Mouse (Mus musculus) frontal cortex, postnatal 14 days (tissue): ENCODE data around the gene Perm1.

Experiments
- DNase-seq, 2 experiments: peaks; one replicate each; pipeline ENCODE4 v3.0.0; 2022; ENCODE audit warnings: low spot score in 2 of 2

Perm1 gene

DNA sequence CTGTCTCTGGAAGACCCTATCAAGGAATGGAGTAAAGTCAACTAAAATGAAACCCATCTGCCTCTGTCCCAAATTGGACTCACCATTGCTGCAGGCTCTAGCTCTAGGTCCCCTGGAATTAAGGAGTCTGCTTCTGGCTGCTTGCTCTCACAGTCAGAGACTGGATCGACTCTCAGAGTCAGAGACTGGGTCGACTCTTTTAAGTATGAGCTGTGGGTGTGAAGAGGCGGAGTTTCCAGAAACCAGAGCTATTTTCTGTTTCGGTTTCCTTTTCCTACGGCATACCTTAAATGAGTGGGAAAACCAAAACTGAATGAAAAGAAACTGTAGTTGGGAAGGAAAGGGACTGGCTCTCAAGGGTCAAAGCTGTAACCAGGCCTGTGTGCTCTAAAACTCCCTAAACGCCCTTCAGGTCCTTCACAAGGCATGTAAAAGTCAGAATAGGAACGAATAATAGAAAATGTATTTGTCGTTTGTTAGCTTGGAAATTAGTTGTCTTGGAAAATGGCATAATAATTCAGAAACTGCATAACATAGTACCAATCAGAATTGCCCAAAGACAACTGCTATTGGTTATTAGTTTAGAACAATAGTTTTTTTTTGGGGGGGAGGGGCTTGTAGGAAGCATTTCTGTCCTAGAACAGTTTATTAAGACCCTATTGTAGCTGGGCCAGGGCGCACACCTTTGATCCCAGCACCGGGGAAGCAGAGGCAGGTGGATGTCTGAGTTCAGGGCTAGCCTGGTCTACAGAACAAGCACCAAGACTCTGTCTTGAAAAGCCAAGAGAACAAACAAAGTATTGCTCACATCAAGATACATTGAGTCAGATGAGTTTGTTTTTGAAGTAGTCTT, 14.8 kb upstream of the Perm1 start, which contains the start of gene Isg15:
Gene Isg15, minus strand, starts transcription at position 196 of the 853 bp plus-strand sequence.
- DNase-seq = no peak

DNA sequence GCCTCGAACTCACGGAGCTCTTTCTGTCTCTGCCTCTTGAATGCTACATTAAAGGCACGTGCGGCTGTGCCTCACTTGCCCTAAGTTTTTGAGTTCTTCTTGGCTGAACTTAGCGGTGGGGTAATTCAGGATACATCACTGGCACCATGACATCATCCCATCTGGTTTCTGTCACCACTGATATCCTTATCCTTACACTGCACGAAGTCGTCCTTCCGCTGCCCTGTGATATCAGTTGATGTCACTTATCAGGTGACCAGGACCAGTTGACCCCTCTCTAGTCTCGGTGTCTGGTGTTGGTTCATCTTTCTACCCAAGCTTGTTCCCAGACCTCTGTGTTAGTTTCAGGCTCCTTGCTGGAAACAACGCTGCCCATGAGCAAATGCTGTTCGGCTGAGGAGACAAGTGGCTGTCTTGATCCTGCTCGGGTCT, 13.2 kb upstream of the Perm1 start:
- DNase-seq = no peak

DNA sequence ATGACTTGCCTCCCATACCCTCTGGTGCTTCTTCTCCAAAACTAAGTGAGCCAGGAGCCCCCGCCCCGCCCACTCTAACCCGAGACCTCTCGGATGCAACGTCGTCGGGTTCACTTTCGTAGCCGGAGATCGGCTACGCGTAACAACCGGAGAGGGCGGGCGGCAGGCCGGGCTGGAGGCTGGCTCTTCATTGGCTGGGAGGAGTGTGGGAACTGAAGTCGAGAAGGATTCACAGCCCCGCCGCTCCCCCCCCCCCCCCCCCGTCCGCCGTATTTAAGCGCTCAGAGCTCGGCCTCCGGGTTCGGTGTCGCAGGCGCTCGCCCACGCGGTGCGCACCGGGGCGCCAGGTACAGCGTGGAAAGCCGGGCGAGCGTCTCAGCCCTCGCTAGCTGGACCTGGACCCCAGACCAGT, 12.7 kb upstream of the Perm1 start, which contains the start of gene AW011738:
Gene AW011738, plus strand, starts transcription at position 304 of the 412 bp plus-strand sequence.
- DNase-seq = peak in 1 of 2 experiments; percentile 58

- DNase-seq = no peak
Measured at GRCm38 (mm10) chr4:156203413-156204131, 12.1 kb upstream of the Perm1 start.

GRCm38 (mm10) chr4:156208872-156209271, 6.8 kb upstream of the Perm1 start:
- no peak for DNase-seq

GRCm38 (mm10) chr4:156209963-156210635, 5.6 kb upstream of the Perm1 start:
- DNase-seq = no peak

- DNase-seq = no peak
Measured at GRCm38 (mm10) chr4:156213134-156213533, 2.5 kb upstream of the Perm1 start.

DNA sequence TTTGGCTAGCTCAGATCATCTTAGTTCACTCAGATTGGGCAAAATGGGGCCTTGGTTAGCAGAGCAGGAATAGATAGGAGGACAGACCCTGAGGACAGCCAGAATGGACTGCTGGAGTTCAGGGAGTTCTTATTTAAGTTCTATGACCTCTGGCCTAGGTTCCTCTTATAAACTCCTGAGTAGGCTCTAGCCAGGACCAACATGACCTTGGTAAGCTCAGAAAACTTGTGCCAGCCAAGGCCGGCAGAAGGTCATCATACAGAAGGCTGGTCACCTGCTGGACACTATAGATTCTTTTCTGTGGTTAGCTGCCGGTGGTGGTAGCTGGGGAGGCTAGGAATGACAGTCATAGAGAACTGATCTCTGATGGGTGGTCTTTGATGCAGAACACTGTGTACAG, 528 bp downstream of the Perm1 start:
- no peak for DNase-seq

DNA sequence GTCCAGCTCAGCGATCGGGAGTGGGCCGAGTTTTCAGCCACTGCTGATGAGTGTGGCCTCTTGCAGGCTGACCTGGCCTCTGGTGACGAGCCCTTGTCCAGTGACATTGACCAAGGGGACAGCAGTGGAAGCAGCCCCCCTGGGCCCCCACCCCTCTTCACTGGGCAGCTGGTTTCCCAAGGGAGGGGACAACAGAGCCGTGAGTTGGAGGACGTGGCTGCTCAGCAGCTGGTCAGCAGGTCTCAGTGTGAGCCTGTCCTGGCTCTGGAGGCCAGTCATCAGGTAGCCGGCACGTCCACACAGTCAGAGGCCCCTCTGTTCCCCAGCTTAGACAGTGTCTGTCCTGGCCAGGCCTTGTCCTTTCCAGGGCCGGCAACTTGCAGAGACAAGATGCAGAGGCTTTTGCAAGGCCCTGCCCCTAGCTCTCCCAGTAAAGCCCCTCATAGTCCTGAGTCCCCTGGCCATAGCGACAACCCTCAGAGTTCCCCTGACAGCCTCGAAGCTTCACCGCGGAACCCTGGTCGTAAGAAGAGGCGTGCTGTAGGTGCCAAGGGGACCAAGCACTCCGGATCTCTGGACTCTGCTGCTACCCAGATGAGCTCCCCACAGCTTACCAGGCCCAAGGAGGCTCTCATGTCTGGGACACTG, 1.5 kb downstream of the Perm1 start:
- DNase-seq = no peak

DNA sequence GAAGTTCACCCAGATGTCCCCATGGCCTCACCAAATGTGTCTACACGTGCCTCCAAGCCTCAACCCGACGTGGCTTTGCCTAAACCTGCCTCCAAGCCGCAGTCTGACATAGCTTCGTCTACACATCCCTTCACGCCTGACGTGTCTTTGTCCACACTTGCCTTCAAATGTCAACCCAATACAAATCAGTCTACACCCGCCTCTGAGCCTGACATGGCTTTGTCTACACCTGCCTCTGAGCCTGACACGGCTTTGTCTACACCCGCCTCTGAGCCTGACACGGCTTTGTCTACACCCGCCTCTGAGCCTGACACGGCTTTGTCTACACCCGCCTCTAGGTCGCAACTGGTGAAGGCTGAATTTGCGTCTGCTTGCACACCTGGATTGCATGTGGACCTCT, 2.2 kb downstream of the Perm1 start:
- no peak for DNase-seq

DNA sequence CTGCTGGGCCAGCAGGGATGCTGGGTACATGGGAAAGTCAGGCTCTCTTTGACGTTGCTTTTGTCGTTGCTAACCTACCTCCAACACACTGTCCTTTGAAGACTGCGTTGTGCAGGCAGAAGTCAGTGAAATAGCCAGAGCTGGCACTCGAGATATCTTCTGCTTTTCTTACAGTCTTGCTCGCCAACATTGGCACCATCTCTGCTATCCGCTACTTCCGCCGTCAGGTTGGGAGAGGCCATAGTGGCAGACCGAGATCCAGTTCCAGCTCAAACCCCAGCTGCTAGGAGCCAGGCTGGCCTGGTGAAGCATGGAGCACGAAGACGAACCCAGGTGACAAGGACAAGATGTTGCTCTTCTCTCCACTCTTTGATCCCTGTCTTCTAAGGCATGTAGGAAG, 4.3 kb downstream of the Perm1 start:
- no peak for DNase-seq

- DNase-seq = no peak
Measured at GRCm38 (mm10) chr4:156224276-156224675, 8.6 kb downstream of the Perm1 start.

DNA sequence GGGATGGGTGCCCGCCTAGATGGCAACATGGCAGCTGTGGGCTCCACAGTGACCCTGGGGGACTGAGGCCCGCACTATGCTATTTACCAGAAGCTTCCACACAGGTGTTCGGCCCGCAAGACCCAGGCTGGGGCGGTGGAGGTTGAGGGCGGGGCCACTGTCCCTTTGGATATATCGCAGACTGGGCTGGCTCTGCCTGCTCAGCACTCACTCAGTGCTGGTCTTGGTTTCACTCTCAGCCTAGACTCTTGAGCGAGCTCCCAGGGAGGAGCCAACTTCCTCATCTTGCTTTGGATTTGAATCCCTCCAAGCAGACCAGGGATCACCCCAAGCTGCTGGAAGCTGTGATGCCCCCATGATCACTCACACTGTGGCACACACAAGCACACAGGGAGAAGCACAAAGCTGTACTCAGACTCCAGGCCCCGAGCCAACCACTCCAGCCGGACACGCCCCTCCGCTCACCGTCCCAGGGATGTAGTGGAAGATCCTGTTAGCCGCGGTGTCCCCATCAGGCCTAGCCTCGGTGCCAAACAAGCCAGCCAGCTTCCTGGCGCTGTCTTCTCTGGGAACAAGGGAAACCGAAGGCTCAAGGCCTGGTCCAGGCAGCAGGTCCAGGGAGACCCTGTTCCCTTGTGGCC, 12.2 kb downstream of the Perm1 start:
- DNase-seq = no peak

GRCm38 (mm10) chr4:156228393-156229024, 12.8 kb downstream of the Perm1 start:
- no peak for DNase-seq

DNA sequence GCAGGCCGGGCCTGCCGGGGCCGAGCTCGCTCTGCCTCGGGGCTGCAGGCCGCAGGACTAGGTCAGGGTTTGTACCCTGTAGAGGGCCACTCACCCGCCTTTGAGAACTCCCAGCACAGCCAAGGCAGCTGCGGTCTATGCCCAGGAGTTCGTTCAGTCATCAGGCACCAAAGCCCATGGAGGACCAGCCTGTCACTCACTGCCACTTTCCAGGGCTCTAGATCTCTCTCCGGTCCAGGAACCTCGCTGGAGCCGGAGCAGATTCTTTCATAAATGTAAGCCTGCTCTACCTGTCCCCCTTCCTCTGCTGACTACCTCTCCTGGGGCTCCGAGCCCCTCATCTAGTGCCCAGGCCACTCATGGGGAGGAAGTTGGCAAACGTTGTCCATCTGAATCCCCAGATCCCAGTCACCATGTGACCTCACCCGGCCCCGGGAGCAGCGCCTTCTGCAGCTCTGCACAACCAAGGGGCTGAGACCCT, 18.4 kb downstream of the Perm1 start:
- DNase-seq = no peak

DNA sequence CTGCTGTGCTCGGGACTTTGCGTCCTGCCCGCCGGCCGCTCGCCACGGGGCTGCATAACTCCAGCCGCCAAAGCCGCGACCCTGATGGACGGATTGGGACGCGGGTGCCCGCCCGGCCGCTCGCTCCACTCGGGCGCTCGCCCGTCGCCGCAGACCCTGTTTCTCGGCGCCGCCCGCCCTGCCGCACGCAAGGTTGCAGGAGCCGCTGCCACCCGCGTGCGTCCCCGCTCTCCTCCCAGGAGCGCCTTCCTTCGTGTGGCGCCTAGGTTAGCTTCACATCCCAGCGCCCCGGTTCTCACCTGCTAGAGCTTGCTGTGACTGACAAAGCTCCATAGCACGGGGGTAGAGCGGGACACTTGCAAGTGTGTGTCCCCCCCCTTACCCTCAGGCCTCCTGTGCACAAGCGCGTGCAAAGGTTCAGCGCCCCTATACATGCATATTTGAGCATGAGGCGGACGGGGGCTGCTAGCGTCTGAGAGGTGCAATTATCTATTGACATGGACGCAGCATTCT, 19.1 kb downstream of the Perm1 start, which contains the start of gene Plekhn1:
Gene Plekhn1, minus strand, starts transcription at position 157 of the 513 bp plus-strand sequence.
- peak in 1 of 2 experiments; percentile 58 for DNase-seq

GRCm38 (mm10) chr4:156235360-156235770, 19.7 kb downstream of the Perm1 start:
- no peak for DNase-seq

- peak; percentile 77 to 83 for DNase-seq
Measured at GRCm38 (mm10) chr4:156235808-156236533, 20.3 kb downstream of the Perm1 start, which contains the start of gene Noc2l. Gene Noc2l, plus strand, starts transcription at chr4:156236010.
